Mouse (Mus musculus) activated CD4-positive, CD25-positive, alpha-beta regulatory T cell (primary cell): ENCODE results near the gene Prdm9. TPM values are rescaled to one million over a fixed set of nuclear protein-coding genes. Genes with fewer than 3 reads are reported as not detected.

Experiments used
- polyA plus RNA-seq, 2 experiments: library from polyadenylated mRNA; unstranded; fragments of 100-300 nt; shearing (Covaris generic); gene quantifications; one replicate each; pipeline ENCODE4 v1.2.1; 2017

The Prdm9 gene
- polyA plus RNA-seq: 1 to 10 TPM; 4.4 to 7.2 TPM

GRCm38 (mm10) chr17:15564014-15564927 is at the start of gene Prdm9:
Gene Prdm9, minus strand, starts transcription at chr17:15564354.

GRCm38 (mm10) chr17:15526986-15527810 is 37.0 kb downstream of the Prdm9 start, which contains the start of gene Pdcd2:
Gene Pdcd2, minus strand, starts transcription at chr17:15527301.

GRCm38 (mm10) chr17:15499656-15500394 is 64.3 kb downstream of the Prdm9 start, which contains the start of the genes Psmb1 and Tbp:
Gene Psmb1, minus strand, starts transcription at chr17:15499751.
Gene Tbp, plus strand, starts transcription at chr17:15499888.

Other genes starting within 250 kb of the Prdm9 start
- gene Dll1, start 187.5 kb downstream of the Prdm9 start, polyA plus RNA-seq: under 1 TPM in 1 of 2 experiments, not detected in 1; 0.30 TPM
- 10 to 100 TPM; 25.0 to 34.4 TPM for gene Fam120b, start 168.2 kb downstream of the Prdm9 start, polyA plus RNA-seq
- gene Psmb1, start 64.6 kb downstream of the Prdm9 start, polyA plus RNA-seq: 100 to 1,000 TPM; 311 to 330 TPM
- gene Tbp, start 64.5 kb downstream of the Prdm9 start, polyA plus RNA-seq: 10 to 100 TPM; 53.8 to 54.3 TPM
- gene Pdcd2, start 37.1 kb downstream of the Prdm9 start, polyA plus RNA-seq: 100 to 1,000 TPM; 103 to 123 TPM
- gene Chd1, start 140.6 kb upstream of the Prdm9 start, polyA plus RNA-seq: 100 to 1,000 TPM in 1 of 2 experiments, 10 to 100 TPM in 1; 79.0 to 104 TPM